Mouse (Mus musculus) CH12.LX (cell line): ENCODE results near the gene Gpr3.

ENCODE experiments used
- CTCF ChIP-seq, 2 experiments: IDR thresholded peaks in 1 of 2; conservative IDR thresholded peaks in 1 of 2; 2 replicates each; pipeline ENCODE4 v1.5.1; 2011 to 2012; ENCODE audit warnings: low read depth in 2 of 2, low read length in 2 of 2, improper control_type of control experiment in 1 of 2, inconsistent platforms in 1 of 2, mild to moderate bottlenecking in 1 of 2, moderate library complexity in 1 of 2
- ELF1 ChIP-seq: IDR thresholded peaks from 2 replicates; pipeline ENCODE4 v1.6.1; 2014; ENCODE audit warnings: low read depth, mild to moderate bottlenecking, inconsistent platforms, low read length, improper control_type of control experiment
- EP300 ChIP-seq: IDR thresholded peaks from 2 replicates; pipeline ENCODE4 v1.6.1; 2011; ENCODE audit warnings: low read length, improper control_type of control experiment
- IRF4 ChIP-seq: IDR thresholded peaks from 2 replicates; pipeline ENCODE4 v1.6.1; 2014; ENCODE audit warnings: low read depth, mild to moderate bottlenecking, inconsistent platforms, low read length, improper control_type of control experiment
- KAT2A ChIP-seq: IDR thresholded peaks from 2 replicates; pipeline ENCODE4 v1.6.1; 2012; ENCODE audit warnings: low read length, improper control_type of control experiment, inconsistent platforms; ENCODE audit not compliant: insufficient replicate concordance
- POLR2AphosphoS2 ChIP-seq: IDR thresholded peaks from 2 replicates; pipeline ENCODE4 v1.6.1; 2011; ENCODE audit warnings: low read depth, low read length, improper control_type of control experiment
- TCF12 ChIP-seq: IDR thresholded peaks from 2 replicates; pipeline ENCODE4 v1.6.1; 2014; ENCODE audit warnings: low read depth, mild to moderate bottlenecking, inconsistent platforms, low read length, improper control_type of control experiment
- UBTF ChIP-seq: IDR thresholded peaks from 2 replicates; pipeline ENCODE4 v1.6.1; 2012; ENCODE audit warnings: low read depth, mild to moderate bottlenecking, inconsistent platforms, low read length, improper control_type of control experiment, moderate library complexity
- USF1 ChIP-seq: IDR thresholded peaks from 2 replicates; pipeline ENCODE4 v1.6.1; 2014; ENCODE audit warnings: low read depth, mild to moderate bottlenecking, inconsistent platforms, low read length, improper control_type of control experiment
- ZC3H11A ChIP-seq: IDR thresholded peaks from 2 replicates; pipeline ENCODE4 v1.6.1; 2012; ENCODE audit warnings: low read depth, mild to moderate bottlenecking, inconsistent platforms, low read length, improper control_type of control experiment

- TF ChIP-seq POLR2AphosphoS2 = no peak
- no peak for TF ChIP-seq IRF4
- TF ChIP-seq ZC3H11A = no peak
- no peak for TF ChIP-seq TCF12
- TF ChIP-seq CTCF (conservative IDR thresholded peaks at IDR 0.05 in 1 of 2, IDR thresholded peaks at IDR 0.05 in 1 of 2; ENCODE audit: low read depth in 2 of 2, low read length in 2 of 2) = no peak
- TF ChIP-seq UBTF = no peak
- TF ChIP-seq ELF1 = no peak
- no peak for TF ChIP-seq USF1
- TF ChIP-seq EP300 = no peak
- TF ChIP-seq KAT2A = no peak
These were observed 33.1 kb downstream of the Gpr3 start for GRCm38 (mm10) chr4:133179258-133179657.
